Mouse (Mus musculus) layer of hippocampus, postnatal 14 days (tissue): ENCODE data around the gene Sdc4. TPM values are rescaled to one million over a fixed set of nuclear protein-coding genes. Genes with fewer than 3 reads are reported as not detected.

Experiments
- DNase-seq, 2 experiments: peaks; one replicate each; pipeline ENCODE4 v3.0.0; 2021 to 2022; ENCODE audit warnings: low spot score in 2 of 2, mixed read lengths in 1 of 2
- total RNA-seq, 2 experiments: library from RNA; stranded (reverse); gene quantifications; 2 replicates each; pipeline ENCODE4 v1.2.3; 2021

Sdc4 gene
- total RNA-seq, 2 experiments from 2014 or later, result 117 to 137 TPM

DNA sequence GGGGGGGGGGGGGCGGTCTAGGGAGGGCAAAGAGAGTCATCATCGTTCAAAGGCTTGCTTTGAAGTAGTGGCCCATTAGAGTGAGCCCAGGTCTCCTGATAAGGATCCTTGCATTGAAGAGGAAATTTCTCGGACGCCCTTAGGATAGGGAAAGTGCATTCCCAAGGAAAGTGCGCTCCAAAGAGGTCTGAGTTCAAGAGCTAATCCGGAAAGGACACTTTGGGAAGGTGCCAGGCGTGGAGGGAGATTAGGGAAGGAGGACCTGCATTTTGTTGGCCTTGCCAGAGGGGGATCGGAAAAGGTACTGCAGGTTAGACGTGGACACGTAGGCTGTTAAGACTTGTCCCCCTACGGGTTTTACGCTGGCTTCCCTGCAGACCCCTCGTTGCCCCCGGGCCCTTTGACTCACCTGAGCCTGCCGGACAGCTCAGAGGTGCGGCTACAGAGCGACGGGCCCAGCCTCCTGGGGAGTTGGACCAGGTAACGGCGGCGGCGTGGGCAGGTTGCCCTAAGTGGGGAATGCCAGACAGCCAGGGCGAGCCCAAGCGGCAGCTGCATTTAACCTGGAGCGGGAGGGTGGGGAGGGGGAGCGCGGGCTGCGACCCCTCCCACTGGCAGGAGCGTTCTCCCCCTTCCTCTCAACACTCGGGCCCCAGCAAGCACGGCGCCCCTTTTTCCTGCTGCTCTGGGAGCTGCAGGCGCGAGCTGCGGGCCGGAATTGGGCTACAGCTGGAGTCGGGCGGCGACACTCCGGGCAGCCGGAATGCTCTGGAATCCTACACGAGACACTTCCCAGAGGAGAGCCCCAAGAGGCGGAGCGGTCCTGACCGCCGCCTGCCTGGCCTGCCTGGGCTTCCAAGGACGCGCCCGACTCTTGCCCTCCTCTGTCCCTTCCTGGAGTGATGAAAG, 39.4 kb downstream of the Sdc4 start:
- DNase-seq, result no peak

DNA sequence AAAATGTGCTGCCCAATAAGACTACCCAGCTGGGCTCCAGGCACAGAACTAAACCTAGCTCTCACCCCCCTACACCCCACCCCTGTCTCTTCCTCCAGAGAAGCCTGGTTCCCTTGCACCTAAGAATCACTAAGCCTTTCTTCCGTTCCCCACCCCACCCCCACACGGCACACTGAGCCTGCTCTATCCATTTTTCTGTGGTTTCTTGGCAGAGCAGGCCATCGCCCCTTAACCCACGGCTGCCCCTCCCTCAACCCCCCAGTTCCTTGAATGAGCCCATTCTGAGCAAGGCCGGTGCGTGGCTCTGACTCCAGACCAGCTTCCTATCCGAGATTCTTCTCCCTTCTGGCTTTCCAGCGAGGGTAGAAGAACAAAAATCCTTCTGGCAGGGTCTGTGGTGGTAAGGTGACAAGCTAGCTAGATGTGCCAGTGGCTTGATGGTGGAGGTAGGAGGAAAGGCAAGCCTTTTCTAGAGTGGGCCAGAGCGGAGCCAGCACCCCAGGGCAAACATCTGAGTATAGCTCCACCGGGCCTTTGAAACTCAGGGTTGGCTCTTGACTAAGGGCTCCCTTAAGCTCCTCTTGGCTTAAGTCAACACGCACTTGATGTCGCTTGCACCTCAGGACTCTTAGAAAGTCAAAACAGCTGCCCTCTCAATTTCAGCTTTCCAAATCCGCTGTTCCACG, 40.1 kb downstream of the Sdc4 start:
- DNase-seq, result peak in 1 of 2 experiments; percentile 59

DNA sequence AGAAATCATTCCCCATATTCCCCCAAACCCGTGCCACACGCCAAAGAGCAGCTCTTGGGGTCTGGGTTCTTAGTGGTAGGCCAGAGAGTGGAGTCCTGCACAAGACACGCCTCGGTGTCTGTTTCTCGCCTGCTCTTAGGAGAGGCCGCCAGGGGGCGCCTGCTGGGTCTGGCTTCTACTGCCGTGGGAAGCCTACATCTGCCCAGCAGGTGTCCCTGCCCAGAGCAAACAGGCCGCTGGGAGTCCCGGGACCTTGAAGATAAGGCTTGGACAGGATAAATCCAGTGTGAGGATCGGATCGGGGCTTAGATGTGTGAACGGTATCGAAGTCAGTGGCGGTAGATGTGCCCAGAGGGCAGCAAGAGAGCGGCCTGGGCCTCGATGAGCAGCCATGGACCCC, 40.8 kb downstream of the Sdc4 start, which contains the start of gene Rbpjl:
Gene Rbpjl (plus strand): TSS at position 236 of the 400 bp plus-strand sequence.
- DNase-seq, result peak; percentile 55 to 58

DNA sequence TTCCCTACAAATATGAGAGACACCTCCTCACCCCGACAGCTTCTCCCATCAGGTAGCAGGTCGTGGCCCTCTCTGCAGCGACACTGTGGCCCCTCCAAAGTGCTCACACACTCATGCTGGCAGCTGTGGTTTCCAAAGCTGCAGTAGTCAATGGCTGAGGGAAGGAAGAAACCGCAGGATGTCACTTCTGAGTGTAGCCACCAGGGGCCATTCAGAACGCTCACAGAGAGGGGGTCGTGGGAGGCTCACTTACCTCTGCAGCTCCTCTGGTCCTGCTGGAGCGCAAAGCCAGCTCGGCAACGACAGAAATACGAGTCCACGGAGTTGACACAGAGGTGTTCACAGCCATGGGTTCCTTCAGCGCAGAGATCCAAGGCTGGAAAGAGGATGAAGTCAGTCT, 46.8 kb downstream of the Sdc4 start:
- no peak for DNase-seq

DNA sequence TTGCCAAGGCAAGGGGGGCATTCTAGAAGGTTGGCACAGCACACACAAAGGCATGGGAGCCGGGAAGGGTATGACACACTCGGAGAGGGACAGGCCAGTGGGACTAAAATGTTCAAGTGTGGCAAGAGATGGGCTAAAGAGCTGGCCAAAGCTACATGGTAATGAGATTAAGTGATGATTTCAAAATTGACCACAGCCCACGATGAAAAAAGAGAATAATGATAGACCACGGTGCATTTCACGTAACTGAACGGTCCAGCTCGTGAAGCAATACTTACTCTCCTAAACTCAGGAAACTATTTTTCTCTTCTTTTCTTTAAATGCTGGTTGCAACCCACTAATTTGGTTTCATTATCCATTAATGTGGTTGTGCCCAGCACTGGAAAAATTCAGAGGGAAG, 47.6 kb downstream of the Sdc4 start:
- DNase-seq, result no peak

DNA sequence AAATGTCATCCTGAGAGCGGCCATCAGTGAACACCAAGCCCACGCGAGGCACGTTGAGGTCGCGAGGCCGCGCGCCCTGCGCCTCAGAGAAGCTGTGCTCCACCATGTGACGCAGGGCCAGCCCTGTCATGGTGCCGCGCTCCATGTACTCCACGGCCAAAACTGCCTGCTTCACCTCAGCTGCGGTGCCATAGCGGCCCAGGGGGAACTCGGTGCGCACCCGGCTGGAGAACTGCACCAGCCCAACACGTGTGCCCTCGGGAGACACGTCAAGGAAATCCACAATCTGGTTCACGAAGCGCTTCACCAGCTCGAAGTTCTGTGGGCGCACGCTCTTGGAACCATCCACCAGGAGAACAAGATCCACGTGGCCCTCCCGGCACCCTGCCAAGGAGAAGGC, 50.6 kb downstream of the Sdc4 start:
- DNase-seq, result no peak

DNA sequence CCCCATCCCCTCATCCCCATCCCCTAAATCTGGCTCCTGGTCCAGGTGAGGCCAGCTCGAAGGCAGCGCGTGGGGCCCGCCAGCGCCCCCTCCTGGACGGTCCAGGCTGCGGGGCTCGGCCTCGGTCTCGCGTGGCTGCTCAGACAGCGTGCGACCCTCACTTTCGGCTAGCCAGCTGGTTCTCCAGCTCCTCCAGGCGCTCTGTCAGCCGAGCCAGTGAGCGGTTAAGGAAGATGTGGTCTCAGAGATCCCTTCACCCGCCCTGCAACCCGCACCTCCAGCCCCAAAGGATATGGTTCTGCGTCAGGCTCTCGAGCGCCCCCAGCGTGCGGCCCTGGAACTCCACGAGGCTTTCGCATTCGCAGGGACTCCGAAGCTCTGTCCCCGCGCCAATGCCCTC, 54.2 kb downstream of the Sdc4 start:
- peak; percentile 88 for DNase-seq

DNA sequence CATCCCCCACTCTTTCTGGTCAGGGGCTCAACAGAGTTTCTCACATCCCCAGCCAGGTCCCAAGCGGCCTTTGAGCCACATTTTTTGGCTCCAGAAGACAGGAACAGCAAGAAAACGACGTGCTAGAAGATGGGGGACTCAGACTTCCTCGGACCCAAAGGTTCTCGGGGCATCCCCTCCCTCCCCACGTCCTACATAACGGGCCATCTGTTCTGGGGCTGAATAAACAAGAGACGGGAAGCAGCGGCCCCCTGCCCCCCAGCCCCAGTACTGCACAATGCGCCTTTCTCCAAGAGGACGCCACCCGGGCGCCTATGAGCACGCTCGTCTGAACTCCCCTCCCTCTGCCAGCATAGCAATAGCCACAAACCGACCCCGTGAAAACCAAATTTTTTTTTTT, 54.7 kb downstream of the Sdc4 start, which contains the start of gene Slpi:
Gene Slpi (minus strand): TSS at position 76 of the 400 bp plus-strand sequence.
- DNase-seq, result peak; percentile 46 to 63

DNA sequence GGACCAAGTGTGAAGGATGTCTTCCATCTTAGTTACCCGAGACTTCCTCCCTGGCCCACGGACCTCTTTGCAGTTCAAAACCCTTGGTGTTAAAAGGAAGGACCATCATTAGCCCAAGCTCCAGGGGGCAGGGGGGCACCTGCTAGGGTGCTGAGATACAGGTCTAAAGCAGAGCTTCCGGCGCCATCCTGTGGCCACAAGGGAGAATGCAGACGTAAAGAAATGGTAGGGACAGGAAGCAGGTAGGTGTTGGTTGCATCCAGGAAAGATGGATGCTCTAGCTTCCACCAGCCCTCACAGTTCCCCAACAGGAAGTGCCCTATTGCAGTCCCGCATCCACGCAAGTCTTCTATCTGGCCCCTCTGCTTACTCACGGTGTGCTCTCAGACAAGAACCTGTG, 56.7 kb downstream of the Sdc4 start:
- peak; percentile 51 to 63 for DNase-seq

DNA sequence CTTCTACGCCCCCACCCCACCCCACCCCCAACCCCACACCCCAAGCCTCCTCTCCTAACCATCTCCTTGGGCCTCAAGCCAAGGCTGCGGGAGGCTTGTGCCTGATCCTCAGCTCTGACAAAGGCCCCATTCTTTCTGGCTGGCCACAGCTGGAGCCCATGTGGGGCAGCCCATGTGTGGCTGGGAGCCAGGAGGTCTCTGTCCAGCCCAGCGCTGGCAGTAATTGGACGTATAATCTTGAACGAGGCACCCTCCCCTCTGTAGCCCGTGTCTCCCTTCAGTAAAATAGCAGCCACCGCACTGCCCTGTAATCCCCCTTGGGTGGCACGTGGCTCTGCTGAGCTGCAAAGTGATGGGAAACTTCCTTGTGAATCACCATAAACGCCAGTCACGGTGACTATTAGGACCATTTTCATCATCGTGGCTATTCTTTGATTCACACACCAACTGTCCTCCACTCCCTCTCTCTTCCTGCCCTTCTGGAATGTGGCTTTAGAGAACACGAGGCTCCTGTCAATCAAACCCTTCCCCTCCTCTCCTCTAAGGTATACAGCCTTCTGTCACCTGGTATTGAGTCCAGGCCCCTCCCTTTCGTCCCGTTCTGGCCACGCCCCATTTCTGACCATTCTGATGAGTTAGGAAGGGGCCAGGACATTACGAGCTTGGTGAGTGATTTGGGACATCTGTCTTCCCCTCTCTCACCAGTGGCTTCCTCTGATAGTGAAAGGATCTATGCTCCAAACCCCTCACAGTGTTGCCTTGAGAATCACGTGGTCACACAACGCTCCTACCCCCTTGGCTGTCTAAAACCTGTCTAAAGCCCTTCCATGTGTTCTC, 57.5 kb downstream of the Sdc4 start:
- DNase-seq, result peak in 1 of 2 experiments; percentile 62

DNA sequence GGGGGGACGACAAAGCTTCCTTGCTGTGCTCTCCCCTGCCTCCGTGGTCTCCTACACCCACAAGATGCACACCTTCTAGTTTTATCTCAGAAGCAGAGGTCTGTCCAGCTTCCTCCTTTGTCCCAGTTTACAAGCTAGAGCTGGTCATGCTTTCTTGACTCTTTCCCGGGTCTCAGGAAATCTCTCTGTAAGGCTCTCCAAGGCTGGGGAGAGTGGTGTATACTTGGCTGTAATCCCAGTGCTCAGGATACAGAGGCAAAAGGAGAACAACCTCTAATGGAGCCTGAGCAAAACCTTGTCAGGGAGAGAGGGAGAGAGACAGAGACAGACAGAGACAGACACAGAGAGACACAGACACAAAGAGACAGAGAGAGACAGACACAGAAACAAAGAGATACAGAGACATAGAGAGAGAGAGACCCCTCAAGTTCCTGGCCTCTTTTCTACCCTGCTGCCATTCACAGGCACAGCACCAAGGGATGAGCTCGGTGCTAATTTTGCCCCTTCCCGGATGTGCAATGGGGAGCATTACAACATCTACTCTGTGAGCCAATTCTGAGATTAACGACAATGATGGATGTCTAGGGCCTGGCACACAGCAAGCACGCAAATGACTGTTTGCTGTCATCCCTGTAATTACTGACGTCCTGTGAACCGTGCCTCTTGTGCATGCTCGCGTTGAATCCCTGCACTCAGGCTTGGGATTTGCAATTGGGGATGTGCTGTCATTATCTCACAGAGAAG, 59.9 kb downstream of the Sdc4 start:
- DNase-seq, result no peak

DNA sequence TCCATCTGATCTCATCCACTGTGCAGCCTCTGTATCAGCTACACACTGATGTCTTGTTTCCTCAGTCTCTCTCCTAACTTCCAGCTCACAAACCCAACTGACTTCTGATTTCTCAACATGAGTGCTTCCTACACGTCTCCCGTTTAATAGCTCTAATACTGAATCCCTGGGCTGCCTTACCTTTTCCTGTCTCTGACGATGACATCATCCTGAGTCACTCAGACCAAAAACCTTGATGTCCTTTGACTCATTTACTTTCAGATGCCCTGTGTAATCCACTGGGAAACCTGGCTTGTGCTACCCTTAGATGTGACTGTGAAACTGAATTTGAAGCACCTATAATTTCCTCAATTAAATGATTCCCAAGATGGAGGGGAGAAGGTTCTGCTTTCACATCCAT, 60.7 kb downstream of the Sdc4 start:
- DNase-seq, result no peak

DNA sequence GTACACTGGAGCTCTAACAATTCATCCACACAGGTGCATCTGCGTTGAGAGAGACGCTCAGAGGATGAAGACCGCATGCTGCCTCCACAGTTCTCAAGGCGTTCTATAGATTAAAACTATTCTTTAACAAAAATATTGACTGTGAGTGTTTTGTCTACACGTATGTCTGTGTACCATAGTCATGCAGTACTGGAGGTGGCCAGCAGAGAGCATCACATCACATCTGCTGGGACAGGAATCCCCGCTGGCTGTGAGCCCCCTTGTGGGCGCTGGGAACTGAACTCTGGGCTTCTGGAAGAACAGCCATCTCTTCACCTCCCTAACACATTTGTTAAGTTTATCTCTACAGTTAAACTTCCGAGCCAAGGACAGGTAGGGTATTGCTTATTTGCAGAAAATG, 62.0 kb downstream of the Sdc4 start:
- DNase-seq, result no peak

DNA sequence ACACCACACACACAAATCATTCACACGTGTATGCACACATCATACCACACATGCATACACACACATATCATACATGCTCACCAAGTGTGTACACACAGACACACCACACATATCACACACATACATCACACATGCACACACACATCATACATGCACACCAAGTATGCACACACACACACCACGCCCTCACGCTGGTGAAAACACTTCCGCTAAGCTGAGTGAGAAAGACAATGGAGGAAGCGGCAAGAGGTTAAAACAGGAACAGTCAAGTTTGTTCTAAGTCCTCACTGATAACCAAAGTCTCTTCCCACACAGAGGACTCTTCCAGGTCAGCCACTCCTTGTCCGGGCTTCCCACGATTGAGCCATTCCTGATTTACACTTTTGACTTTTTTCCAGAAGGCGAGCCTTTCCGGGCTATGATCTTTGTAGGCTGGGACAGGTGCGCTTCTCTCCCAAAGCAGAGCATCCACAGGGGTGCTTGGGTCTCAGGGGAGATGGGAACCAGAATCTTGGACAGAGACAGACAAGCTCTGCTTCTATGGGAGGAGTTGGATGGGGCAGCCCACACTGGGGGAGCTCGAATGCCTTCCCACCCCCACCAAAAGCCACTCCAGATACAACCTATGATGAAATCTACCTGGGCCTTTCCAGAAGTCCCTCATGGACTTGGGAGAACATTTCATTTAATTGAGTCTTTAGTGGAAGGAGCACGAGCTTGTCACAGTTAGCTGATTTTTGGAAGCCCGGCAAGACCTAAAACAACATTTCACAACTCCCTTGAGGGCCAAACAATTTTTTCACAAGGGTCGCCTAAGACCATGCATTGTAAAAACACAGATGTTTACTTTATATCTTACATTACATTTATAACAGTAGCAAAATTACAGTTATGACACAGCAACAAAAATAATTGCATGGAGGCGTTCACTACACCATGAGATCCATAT, 65.9 kb downstream of the Sdc4 start:
- no peak for DNase-seq

Other genes starting within 250 kb of the Sdc4 start
- not detected for gene Wfdc15a, start 243.8 kb downstream of the Sdc4 start, total RNA-seq
- not detected for gene Wfdc15b, start 222.2 kb downstream of the Sdc4 start, total RNA-seq
- gene Svs2, start 205.4 kb downstream of the Sdc4 start, total RNA-seq, result not detected
- not detected for gene Svs3b, start 187.2 kb downstream of the Sdc4 start, total RNA-seq
- gene Svs4, start 165.4 kb downstream of the Sdc4 start, total RNA-seq, result not detected
- gene Svs3a, start 154.6 kb downstream of the Sdc4 start, total RNA-seq, result not detected
- gene Svs6, start 127.1 kb downstream of the Sdc4 start, total RNA-seq, result not detected
- not detected for gene Svs5, start 111.1 kb downstream of the Sdc4 start, total RNA-seq
- 1 to 10 TPM; 1.2 to 2.0 TPM for gene Slpi, start 54.8 kb downstream of the Sdc4 start, total RNA-seq
- under 1 TPM; 0.41 to 0.91 TPM for gene Rbpjl, start 40.7 kb downstream of the Sdc4 start, total RNA-seq
- gene Matn4, start 38.7 kb downstream of the Sdc4 start, total RNA-seq, result 10 to 100 TPM; 21.2 to 21.6 TPM
- gene Sys1, start 13.1 kb upstream of the Sdc4 start, total RNA-seq, result 10 to 100 TPM; 39.1 to 44.7 TPM
- 10 to 100 TPM; 12.7 to 18.8 TPM for gene Gm20458, start 17.1 kb upstream of the Sdc4 start, total RNA-seq
- not detected for gene Trp53tg5, start 29.8 kb upstream of the Sdc4 start, total RNA-seq
- gene Dbndd2, start 42.2 kb upstream of the Sdc4 start, total RNA-seq, result 10 to 100 TPM; 87.6 to 88.0 TPM
- 10 to 100 TPM; 95.2 to 96.5 TPM for gene Pigt, start 53.6 kb upstream of the Sdc4 start, total RNA-seq
- 1 to 10 TPM in 1 of 2 experiments, not detected in 1; 5.6 TPM for gene Wfdc2, start 118.5 kb upstream of the Sdc4 start, total RNA-seq
- not detected for gene Spint3, start 129.6 kb upstream of the Sdc4 start, total RNA-seq
- gene Wfdc6a, start 141.6 kb upstream of the Sdc4 start, total RNA-seq, result 1 to 10 TPM in 1 of 2 experiments, under 1 TPM in 1; 0.71 to 1.9 TPM
- not detected for gene Eppin, start 149.7 kb upstream of the Sdc4 start, total RNA-seq
- gene Wfdc6b, start 169.6 kb upstream of the Sdc4 start, total RNA-seq, result not detected
- gene Wfdc8, start 169.7 kb upstream of the Sdc4 start, total RNA-seq, result not detected
- gene Wfdc16, start 194.9 kb upstream of the Sdc4 start, total RNA-seq, result not detected
- not detected for gene Wfdc10, start 212.2 kb upstream of the Sdc4 start, total RNA-seq
- not detected for gene Wfdc9, start 212.7 kb upstream of the Sdc4 start, total RNA-seq
- not detected for gene Wfdc11, start 230.2 kb upstream of the Sdc4 start, total RNA-seq
- not detected for gene Wfdc13, start 241.2 kb upstream of the Sdc4 start, total RNA-seq